Mouse (Mus musculus) C2C12 (cell line): ENCODE data around the gene 1700001C02Rik. TPM values are rescaled to one million over a fixed set of nuclear protein-coding genes. Genes with fewer than 3 reads are reported as not detected.

Source experiments
- H3K27me3 ChIP-seq: one replicate; pipeline ENCODE4 v1.6.1; 2011; ENCODE audit not compliant: control insufficient read depth, insufficient read depth, insufficient read length
- H3K36me3 ChIP-seq: one replicate; pipeline ENCODE4 v1.6.1; 2011; ENCODE audit not compliant: control insufficient read depth, insufficient read depth
- H3K4me3 ChIP-seq: one replicate; pipeline ENCODE4 v1.5.1; 2011; ENCODE audit warnings: mild to moderate bottlenecking, control low read depth; ENCODE audit not compliant: poor library complexity, insufficient read depth, severe bottlenecking
- H3K79me2 ChIP-seq: one replicate; pipeline ENCODE4 v1.6.1; 2011; ENCODE audit not compliant: control insufficient read depth, insufficient read depth
- H3K79me3 ChIP-seq: one replicate; pipeline ENCODE4 v1.6.1; 2011; ENCODE audit warnings: low read depth, control low read depth
- H3ac ChIP-seq: one replicate; pipeline ENCODE3; 2011; ENCODE audit warnings: low read depth; ENCODE audit not compliant: control insufficient read depth, insufficient read length
- CEBPB ChIP-seq: IDR thresholded peaks from one replicate; pipeline ENCODE4 v1.6.1; 2011; ENCODE audit warnings: low read depth, mild to moderate bottlenecking, control low read depth, moderate library complexity
- CTCF ChIP-seq: IDR thresholded peaks from one replicate; pipeline ENCODE4 v1.5.1; 2011; ENCODE audit not compliant: control insufficient read depth, insufficient read depth, insufficient read length
- FOSL1 ChIP-seq: IDR thresholded peaks from one replicate; pipeline ENCODE4 v1.8.0; 2011; ENCODE audit warnings: mild to moderate bottlenecking, low read length; ENCODE audit not compliant: poor library complexity, insufficient read depth, severe bottlenecking
- MAX ChIP-seq: IDR thresholded peaks from one replicate; pipeline ENCODE4 v1.6.1; 2011; ENCODE audit warnings: mild to moderate bottlenecking, control low read depth
- MYOD1 ChIP-seq: IDR thresholded peaks from one replicate; pipeline ENCODE4 v1.6.1; 2011; ENCODE audit warnings: low read depth; ENCODE audit not compliant: control insufficient read depth, insufficient read length
- MYOG ChIP-seq: IDR thresholded peaks from one replicate; pipeline ENCODE4 v1.6.1; 2011; ENCODE audit not compliant: control insufficient read depth, insufficient read length; ENCODE audit errors: extremely low read depth
- USF1 ChIP-seq: IDR thresholded peaks from one replicate; pipeline ENCODE4 v1.6.1; 2011; ENCODE audit warnings: low read depth, mild to moderate bottlenecking, control low read depth, moderate library complexity
- polyA plus RNA-seq: library from polyadenylated mRNA; unstranded; fragments of >200 nt; fragmentation: generic; extraction: Trizol; gene quantifications from one replicate; pipeline ENCODE4 v1.2.1, GENCODE M21; 2012; ENCODE audit warnings: missing spikeins

Gene 1700001C02Rik
- polyA plus RNA-seq, 1 experiment, result not detected

- Histone ChIP-seq H3K36me3 (no peaks in the 10 kb centered on the region), H3K79me3 (no peaks in the 10 kb centered on the region), H3ac (no peak overlapping the region), H3K79me2 (no peaks in the 10 kb centered on the region), H3K27me3 (peaks cover 50% of the 10 kb centered on the region), H3K4me3 (no peak overlapping the region)
- no peak for TF ChIP-seq MYOD1
- TF ChIP-seq USF1, result no peak
- no peak for TF ChIP-seq MAX
- no peak for TF ChIP-seq MYOG
- TF ChIP-seq FOSL1, result no peak
- no peak for TF ChIP-seq CTCF
- TF ChIP-seq CEBPB, result no peak
Observed at GRCm38 (mm10) chr5:30525920-30526836, 60.3 kb downstream of the 1700001C02Rik start.

- Histone ChIP-seq H3K4me3 (no peak overlapping the region), H3ac (no peak overlapping the region)
- no peak for TF ChIP-seq FOSL1
- no peak for TF ChIP-seq USF1
Observed at GRCm38 (mm10) chr5:30527129-30527528, 61.3 kb downstream of the 1700001C02Rik start.

DNA sequence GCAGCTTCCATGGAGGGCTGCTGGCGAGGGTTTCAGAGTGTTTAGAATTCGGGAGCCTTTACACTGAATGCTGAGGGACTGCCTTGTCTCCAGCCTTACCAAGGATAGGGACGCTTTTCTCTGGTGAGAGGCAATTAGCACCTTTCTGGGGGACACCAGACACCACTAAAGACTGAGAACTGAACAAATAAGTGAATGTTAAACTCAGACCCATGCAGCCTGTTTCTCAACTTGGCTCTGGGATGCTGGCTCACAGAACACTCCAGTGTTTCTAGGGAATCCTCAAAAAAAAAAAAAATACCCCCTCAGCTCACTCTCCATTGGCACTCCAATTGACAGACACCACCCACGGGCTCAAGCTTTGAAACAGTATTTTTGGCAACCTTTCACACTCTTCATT lies 63.1 kb downstream of the 1700001C02Rik start:
- TF ChIP-seq FOSL1, result no peak
- Histone ChIP-seq H3ac (no peak overlapping the region), H3K27me3 (peaks cover 65% of the 10 kb centered on the region), H3K79me3 (no peaks in the 10 kb centered on the region), H3K79me2 (no peaks in the 10 kb centered on the region), H3K4me3 (no peak overlapping the region), H3K36me3 (no peaks in the 10 kb centered on the region)

More at GRCm38 (mm10) chr5:30527129-30527528, 61.3 kb downstream of the 1700001C02Rik start:
- Histone ChIP-seq H3K36me3 (no peaks in the 10 kb centered on the region), H3K79me3 (no peaks in the 10 kb centered on the region), H3K27me3 (peaks cover 54% of the 10 kb centered on the region), H3K79me2 (no peaks in the 10 kb centered on the region)

Other genes with a start within 250 kb of the 1700001C02Rik start
- 15.0 TPM for gene Selenoi, start 233.5 kb upstream of the 1700001C02Rik start, polyA plus RNA-seq
- gene Drc1, start 184.7 kb upstream of the 1700001C02Rik start, polyA plus RNA-seq, result 0.01 TPM
- gene Otof, start 4.1 kb upstream of the 1700001C02Rik start, polyA plus RNA-seq, result not detected
- gene Cib4, start 79.8 kb downstream of the 1700001C02Rik start, polyA plus RNA-seq, result not detected
- gene Kcnk3, start 122.1 kb downstream of the 1700001C02Rik start, polyA plus RNA-seq, result not detected
- gene Slc35f6, start 181.9 kb downstream of the 1700001C02Rik start, polyA plus RNA-seq, result 24.9 TPM
- 185 TPM for gene Cenpa, start 200.7 kb downstream of the 1700001C02Rik start, polyA plus RNA-seq
- 0.01 TPM for gene Dpysl5, start 245.5 kb downstream of the 1700001C02Rik start, polyA plus RNA-seq